Mouse (Mus musculus): ENCODE measurements around the gene Cd320.
"Not testable (repeated sequence)": the region's sequence is repeated elsewhere in the genome, so short reads cannot be mapped to it uniquely, and the experiment has no call there.

GRCm38 (mm10) chr17:33887802-33888201 is 44.9 kb downstream of the Cd320 start:
- TF ChIP-seq CTCF, EP300 (IDR thresholded peaks at IDR 0.05): not testable (repeated sequence)
